Mouse (Mus musculus) right cerebral cortex, adult 18-20 months (tissue): ENCODE data around the gene Col6a4.
A peak's percentile ranks its signal among the peaks of the same experiment; 100 is the strongest.

Experiments used
- DNase-seq: peaks from one replicate; pipeline ENCODE4 v3.0.0; 2022; ENCODE audit warnings: mixed read lengths

Col6a4 gene

GRCm38 (mm10) chr9:105949755-105950154 is 146.8 kb downstream of the Col6a4 start:
- DNase-seq, result peak; percentile 14

GRCm38 (mm10) chr9:105947577-105947976 is 149.0 kb downstream of the Col6a4 start:
- peak; percentile 69 for DNase-seq
